Mouse (Mus musculus) heart, embryonic 13.5 days (tissue): ENCODE data around the gene Slc34a1. TPM values are rescaled to one million over a fixed set of nuclear protein-coding genes. Genes with fewer than 3 reads are reported as not detected.

Experiments
- ATAC-seq: fragments of 200-750 bp; cut with Nextera tagmentation; 2 replicates; pipeline ENCODE4 v1.8.0; 2017; ENCODE audit warnings: moderate TSS enrichment; ENCODE audit not compliant: insufficient number of reproducible peaks, low FRiP score, low TSS enrichment; ENCODE audit errors: extremely low read depth
- H3K27ac ChIP-seq: fragments of 300-500 bp; sonication (generic); replicated peaks from 2 replicates; pipeline ENCODE4 v1.5.1; 2015; ENCODE audit warnings: moderate library complexity, mild to moderate bottlenecking, inconsistent platforms
- H3K27me3 ChIP-seq: fragments of 300-500 bp; sonication (generic); replicated peaks from 2 replicates; pipeline ENCODE4 v1.6.1; 2015; ENCODE audit warnings: mild to moderate bottlenecking, inconsistent platforms
- H3K36me3 ChIP-seq: fragments of 300-500 bp; sonication (generic); 2 replicates; pipeline ENCODE4 v1.6.1; 2015; ENCODE audit warnings: mild to moderate bottlenecking, inconsistent platforms
- H3K4me1 ChIP-seq: fragments of 300-500 bp; sonication (generic); 2 replicates; pipeline ENCODE4 v1.6.1; 2015; ENCODE audit warnings: inconsistent platforms
- H3K4me2 ChIP-seq: fragments of 300-500 bp; sonication (generic); 2 replicates; pipeline ENCODE4 v1.6.1; 2015; ENCODE audit warnings: inconsistent platforms, mild to moderate bottlenecking, moderate library complexity
- H3K4me3 ChIP-seq: fragments of 300-500 bp; sonication (generic); 2 replicates; pipeline ENCODE4 v1.5.1; 2015; ENCODE audit warnings: moderate library complexity, mild to moderate bottlenecking, inconsistent platforms
- H3K9ac ChIP-seq: fragments of 300-500 bp; sonication (generic); 2 replicates; pipeline ENCODE4 v1.6.1; 2015; ENCODE audit warnings: inconsistent platforms, mild to moderate bottlenecking, moderate library complexity
- H3K9me3 ChIP-seq: fragments of 300-500 bp; sonication (generic); 2 replicates; pipeline ENCODE4 v1.6.1; 2016; ENCODE audit warnings: inconsistent platforms
- WGBS: fragments of 180-500 bp; shearing (Covaris S2); methylation state at CpG from one replicate; pipeline ENCODE4 v1.1.7; 2015; ENCODE audit warnings: mixed read lengths; 5-methylcytosine and 5-hydroxymethylcytosine counted together
- microRNA-seq: library from miRNA; unstranded; fragments of <30 nt; microRNA quantifications from one replicate; pipeline ENCODE4, GENCODE M21; 2016
- polyA plus RNA-seq: library from polyadenylated mRNA; unstranded; fragments of >200 nt; fragmentation: Nextera tagmentation; extraction: Ambion mirVana; gene quantifications from 2 replicates; pipeline ENCODE4 v1.2.1, GENCODE M21; 2015

Slc34a1 gene
- polyA plus RNA-seq, 1 experiment from 2014 or later, result not detected

- Histone ChIP-seq H3K36me3 (peaks cover 27% of the 10 kb centered on the region), H3K27ac (no peak within 1 kb of the TSS), H3K27me3 (peaks cover 60% of the 10 kb centered on the region), H3K4me2 (peak within 1 kb of the TSS; percentile 98), H3K9ac (peak within 1 kb of the TSS; percentile 85), H3K9me3 (no peaks in the 10 kb centered on the region), H3K4me3 (peak within 1 kb of the TSS; percentile 73), H3K4me1 (peaks cover 20% of the 10 kb centered on the region)
- under 1% methylated on average over 80 of the region's 84 CpGs for WGBS
- peak; percentile 35; the same call in 1 of the 2 replicates for ATAC-seq
Measured at GRCm38 (mm10) chr13:55464027-55464884, 66.3 kb downstream of the Slc34a1 start, which contains the start of gene Prr7. Prr7 (plus strand) TSS chr13:55464267.

DNA sequence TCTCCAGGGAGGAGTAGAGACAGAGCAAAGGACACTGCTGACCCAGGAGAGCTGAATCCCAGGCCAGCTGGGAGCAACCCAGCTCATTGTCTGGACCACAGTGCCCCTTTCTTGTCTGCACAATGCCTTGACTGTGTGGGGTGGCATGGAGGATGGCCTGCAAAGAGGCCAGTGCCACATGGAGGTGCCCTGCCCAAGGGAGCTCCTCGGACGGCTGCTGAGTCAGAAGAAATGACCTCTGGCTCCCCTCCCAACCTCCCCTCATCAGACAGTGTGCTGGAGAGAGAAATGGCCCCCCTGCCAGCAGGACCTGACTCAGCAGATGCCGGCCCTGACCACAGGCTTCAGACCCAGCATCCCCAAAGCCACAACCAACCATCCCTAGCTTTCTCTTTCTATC, 67.2 kb downstream of the Slc34a1 start:
- Histone ChIP-seq H3K9me3 (no peaks in the 10 kb centered on the region), H3K4me3 (peak overlapping the region; percentile 73; the same call in 1 of the 2 replicates), H3K9ac (peak overlapping the region; percentile 40; the same call in 1 of the 2 replicates), H3K4me1 (peaks cover 20% of the 10 kb centered on the region), H3K27me3 (peaks cover 69% of the 10 kb centered on the region), H3K36me3 (peaks cover 18% of the 10 kb centered on the region), H3K27ac (no peak overlapping the region), H3K4me2 (peak overlapping the region; percentile 98)
- 29% methylated on average over 3 of the region's 3 CpGs for WGBS
- ATAC-seq, result no peak

Small RNAs within 50 kb of the gene (microRNA-seq; reads per million reads assigned to microRNA genes)
- gene Mir6943, result 0.82 reads per million

Other genes starting within 250 kb of the Slc34a1 start
- gene Fgfr4, start 245.5 kb upstream of the Slc34a1 start, polyA plus RNA-seq, result 0.98 and 1.1 TPM in 2 replicates
- gene Nsd1, start 188.4 kb upstream of the Slc34a1 start, polyA plus RNA-seq, result 41.4 and 43.4 TPM in 2 replicates
- gene Prelid1, start 77.7 kb upstream of the Slc34a1 start, polyA plus RNA-seq, result 355 and 381 TPM in 2 replicates
- gene Rab24, start 76.2 kb upstream of the Slc34a1 start, polyA plus RNA-seq, result 54.3 and 62.8 TPM in 2 replicates
- gene Mxd3, start 68.4 kb upstream of the Slc34a1 start, polyA plus RNA-seq, result 21.1 and 22.1 TPM in 2 replicates
- gene Lman2, start 35.4 kb upstream of the Slc34a1 start, polyA plus RNA-seq, result 73.5 and 81.7 TPM in 2 replicates
- gene Rgs14, start 28.5 kb upstream of the Slc34a1 start, polyA plus RNA-seq, result 0.32 TPM in 2 replicates
- gene Pfn3, start 17.0 kb downstream of the Slc34a1 start, polyA plus RNA-seq, result not detected in 2 replicates
- 0.28 and 2.2 TPM in 2 replicates for gene F12, start 28.6 kb downstream of the Slc34a1 start, polyA plus RNA-seq
- 16.7 and 17.7 TPM in 2 replicates for gene Grk6, start 46.9 kb downstream of the Slc34a1 start, polyA plus RNA-seq
- gene Prr7, start 66.1 kb downstream of the Slc34a1 start, polyA plus RNA-seq, result not detected in 2 replicates
- gene Dbn1, start 89.9 kb downstream of the Slc34a1 start, polyA plus RNA-seq, result 83.8 and 84.9 TPM in 2 replicates
- gene Pdlim7, start 115.5 kb downstream of the Slc34a1 start, polyA plus RNA-seq, result 402 and 437 TPM in 2 replicates
- gene Dok3, start 131.1 kb downstream of the Slc34a1 start, polyA plus RNA-seq, result 1.1 and 1.2 TPM in 2 replicates
- 29.6 and 30.6 TPM in 2 replicates for gene Ddx41, start 138.5 kb downstream of the Slc34a1 start, polyA plus RNA-seq
- 19.9 and 23.7 TPM in 2 replicates for gene Fam193b, start 172.9 kb downstream of the Slc34a1 start, polyA plus RNA-seq
- 102 and 121 TPM in 2 replicates for gene Tmed9, start 175.5 kb downstream of the Slc34a1 start, polyA plus RNA-seq
- 20.6 and 21.2 TPM in 2 replicates for gene B4galt7, start 201.7 kb downstream of the Slc34a1 start, polyA plus RNA-seq
- 30.9 and 36.8 TPM in 2 replicates for gene Caml, start 224.8 kb downstream of the Slc34a1 start, polyA plus RNA-seq
- gene Ddx46, start 236.8 kb downstream of the Slc34a1 start, polyA plus RNA-seq, result 18.7 and 18.8 TPM in 2 replicates